Mouse (Mus musculus) liver, postnatal 0 days (tissue): ENCODE results near the gene Tmprss7. TPM values are rescaled to one million over a fixed set of nuclear protein-coding genes. Genes with fewer than 3 reads are reported as not detected.
A peak's percentile ranks its signal among the peaks of the same experiment; 100 is the strongest.

Source experiments
- ATAC-seq: fragments of 200-750 bp; cut with Nextera tagmentation; 2 replicates; pipeline ENCODE4 v1.8.0; 2017; ENCODE audit warnings: mild to moderate bottlenecking, moderate library complexity
- DNase-seq: peaks from one replicate; pipeline ENCODE4 v3.0.0-alpha.2; 2016
- H3K27ac ChIP-seq: fragments of 300-500 bp; sonication (generic); 2 replicates; pipeline ENCODE4 v1.5.1; 2014; ENCODE audit warnings: antibody characterized with exemption, moderate library complexity, mild to moderate bottlenecking, low read depth
- H3K27me3 ChIP-seq: fragments of 300-500 bp; sonication (generic); 2 replicates; pipeline ENCODE4 v1.6.1; 2014; ENCODE audit warnings: low read length, control low read depth, mixed read lengths; ENCODE audit not compliant: insufficient read depth
- H3K36me3 ChIP-seq: fragments of 300-500 bp; sonication (generic); replicated peaks from 2 replicates; pipeline ENCODE4 v1.6.1; 2014; ENCODE audit warnings: mild to moderate bottlenecking, control low read depth, low read length, moderate library complexity, mixed read lengths; ENCODE audit not compliant: insufficient read depth
- H3K4me1 ChIP-seq: fragments of 300-500 bp; sonication (generic); 2 replicates; pipeline ENCODE4 v1.6.1; 2014; ENCODE audit warnings: antibody characterized with exemption, mild to moderate bottlenecking, control low read depth; ENCODE audit not compliant: insufficient read depth
- H3K4me2 ChIP-seq: fragments of 300-500 bp; sonication (generic); 2 replicates; pipeline ENCODE4 v1.6.1; 2014; ENCODE audit warnings: low read depth, mild to moderate bottlenecking, low read length, moderate library complexity, mixed read lengths
- H3K4me3 ChIP-seq: fragments of 300-500 bp; sonication (generic); 2 replicates; pipeline ENCODE4 v1.5.1; 2014; ENCODE audit warnings: low read depth, low read length
- H3K9ac ChIP-seq: fragments of 300-500 bp; sonication (generic); replicated peaks from 2 replicates; pipeline ENCODE4 v1.6.1; 2014; ENCODE audit warnings: mild to moderate bottlenecking, moderate library complexity
- H3K9me3 ChIP-seq: fragments of 300-500 bp; sonication (generic); 2 replicates; pipeline ENCODE4 v1.6.1; 2016; ENCODE audit warnings: mild to moderate bottlenecking, control low read depth, low read length, mixed read lengths
- CTCF ChIP-seq: sonication (generic); IDR thresholded peaks from 2 replicates; pipeline ENCODE4 v1.5.1; 2016; ENCODE audit warnings: antibody characterized with exemption, low read depth
- EP300 ChIP-seq: IDR thresholded peaks from 2 replicates; pipeline ENCODE4 v1.6.1; 2016; ENCODE audit warnings: antibody characterized with exemption, low read depth, mild to moderate bottlenecking
- WGBS: fragments of 180-500 bp; shearing (Covaris S2); extraction: QIAGEN DNeasy Blood & Tissue Kit; methylation state at CpG from one replicate; pipeline ENCODE4 v1.1.7; 2014; ENCODE audit not compliant: insufficient replicate concordance; 5-methylcytosine and 5-hydroxymethylcytosine counted together
- polyA plus RNA-seq: library from polyadenylated mRNA; unstranded; fragments of >200 nt; fragmentation: Nextera tagmentation; extraction: Ambion mirVana; gene quantifications from 2 replicates; pipeline ENCODE4 v1.2.1, GENCODE M21; 2015

Tmprss7 gene
- polyA plus RNA-seq, 1 experiment from 2014 or later = 0.14 TPM

- H3K9me3 ChIP-seq = no peaks in the 10 kb centered on the region
- no peaks in the 10 kb centered on the region for H3K27me3 ChIP-seq
- no peak overlapping the region for H3K4me3 ChIP-seq
- 51% methylated on average over 3 of the region's 3 CpGs for WGBS
- DNase-seq = peak; percentile 27
- H3K4me1 ChIP-seq = peaks cover 11% of the 10 kb centered on the region
- H3K9ac ChIP-seq = no peak overlapping the region
- peak; percentile 80 for TF ChIP-seq CTCF
- TF ChIP-seq EP300 = no peak
- H3K36me3 ChIP-seq = no peaks in the 10 kb centered on the region
- ATAC-seq = 0 out of 2 replicates have a peak, but pooled peaks have one; percentile 20
- no peak overlapping the region for H3K4me2 ChIP-seq
- peak overlapping the region; percentile 86 for H3K27ac ChIP-seq
Measured at GRCm38 (mm10) chr16:45609300-45609699, 84.2 kb downstream of the Tmprss7 start.

GRCm38 (mm10) chr16:45608481-45608954 lies 84.9 kb downstream of the Tmprss7 start:
- Histone ChIP-seq H3K9me3 (no peaks in the 10 kb centered on the region), H3K4me3 (no peak overlapping the region), H3K4me2 (peak overlapping the region; percentile 28; the same call in 1 of the 2 replicates), H3K4me1 (peaks cover 11% of the 10 kb centered on the region), H3K36me3 (no peaks in the 10 kb centered on the region), H3K9ac (no peak overlapping the region), H3K27ac (peak overlapping the region; percentile 86), H3K27me3 (no peaks in the 10 kb centered on the region)
- WGBS = 33% methylated on average over 4 of the region's 4 CpGs
- TF ChIP-seq EP300 (peak; percentile 75), CTCF (peak; percentile 83)
- peak; percentile 98 for ATAC-seq
- peak; percentile 44 for DNase-seq

Other genes starting within 250 kb of the Tmprss7 start
- gene Gm609, start 200.7 kb downstream of the Tmprss7 start, polyA plus RNA-seq = 0.13 and 0.14 TPM in 2 replicates
- gene Gm17783, start 161.6 kb downstream of the Tmprss7 start, polyA plus RNA-seq = not detected in 2 replicates
- gene Slc9c1, start 158.3 kb downstream of the Tmprss7 start, polyA plus RNA-seq = not detected in 2 replicates
- 2.4 and 2.8 TPM in 2 replicates for gene Gcsam, start 83.3 kb downstream of the Tmprss7 start, polyA plus RNA-seq
- 0.30 and 0.34 TPM in 2 replicates for gene BC016579, start 39.6 kb downstream of the Tmprss7 start, polyA plus RNA-seq
- 0.08 TPM in 1 of 2 replicates, not detected in the other for gene Tagln3, start 30.9 kb upstream of the Tmprss7 start, polyA plus RNA-seq
- gene Abhd10, start 49.3 kb upstream of the Tmprss7 start, polyA plus RNA-seq = 13.9 TPM in 2 replicates